Mouse (Mus musculus) CH12.LX (cell line): ENCODE data around the gene Dgkz. TPM values are rescaled to one million over a fixed set of nuclear protein-coding genes. Genes with fewer than 3 reads are reported as not detected.

Source experiments
- DNase-seq: peaks from one replicate; pipeline ENCODE4 v3.0.0-alpha.2; 2013; ENCODE audit errors: extremely low read depth
- H3K27ac ChIP-seq: 2 replicates; pipeline ENCODE4 v1.5.1; 2012; ENCODE audit warnings: low read depth, mild to moderate bottlenecking, control low read depth, moderate library complexity; ENCODE audit not compliant: insufficient read depth
- H3K27me3 ChIP-seq: replicated peaks from 2 replicates; pipeline ENCODE3; 2012; ENCODE audit warnings: inconsistent platforms
- H3K36me3 ChIP-seq, 2 experiments: replicated peaks in 1 of 2; 2 replicates each; pipeline versions ENCODE3 to v1.6.1; 2012; ENCODE audit warnings: inconsistent platforms in 1 of 2, low read length in 1 of 2, mild to moderate bottlenecking in 1 of 2, mixed read lengths in 1 of 2, moderate library complexity in 1 of 2; ENCODE audit not compliant: control insufficient read depth in 1 of 2, insufficient read depth in 1 of 2
- H3K4me1 ChIP-seq, 2 experiments: 2 replicates each; pipeline ENCODE4 v1.6.1; 2012; ENCODE audit warnings: inconsistent platforms in 1 of 2, moderate library complexity in 1 of 2; ENCODE audit not compliant: insufficient read depth in 2 of 2, control insufficient read depth in 1 of 2
- H3K4me2 ChIP-seq: 2 replicates; pipeline ENCODE4 v1.6.1; 2012; ENCODE audit warnings: low read depth, mild to moderate bottlenecking, control low read depth; ENCODE audit not compliant: poor library complexity, insufficient read depth, severe bottlenecking
- H3K4me3 ChIP-seq, 3 experiments: fragments of 150-350 bp in 1 of 3; sonication (generic) in 1 of 3; replicated peaks in 1 of 3; 2 replicates each; pipeline versions ENCODE3 to v1.5.1; 2011 to 2012; ENCODE audit warnings: low read depth in 2 of 3, low read length in 2 of 3, mild to moderate bottlenecking in 2 of 3, moderate library complexity in 2 of 3, control low read depth in 1 of 3, improper control_type of control experiment in 1 of 3, inconsistent platforms in 1 of 3, mixed read lengths in 1 of 3; ENCODE audit not compliant: poor library complexity in 1 of 3
- H3K79me2 ChIP-seq: replicated peaks from 2 replicates; pipeline ENCODE4 v1.6.1; 2012; ENCODE audit warnings: mild to moderate bottlenecking, moderate library complexity; ENCODE audit not compliant: control insufficient read depth, poor library complexity, insufficient read depth, severe bottlenecking; ENCODE audit errors: extremely low read depth
- H3K9ac ChIP-seq: 2 replicates; pipeline ENCODE4 v1.6.1; 2012; ENCODE audit warnings: low read depth, mild to moderate bottlenecking, control low read depth, moderate library complexity; ENCODE audit not compliant: insufficient read depth
- H3K9me3 ChIP-seq: replicated peaks from 2 replicates; pipeline ENCODE3; 2012; ENCODE audit warnings: low read length, inconsistent platforms, mixed read lengths
- CHD2 ChIP-seq: IDR thresholded peaks from 2 replicates; pipeline ENCODE4 v1.6.1; 2011; ENCODE audit warnings: low read length, improper control_type of control experiment
- E2F4 ChIP-seq: IDR thresholded peaks from 2 replicates; pipeline ENCODE4 v1.6.1; 2011; ENCODE audit warnings: low read depth, low read length, improper control_type of control experiment; ENCODE audit not compliant: insufficient replicate concordance
- ETS1 ChIP-seq: conservative IDR thresholded peaks from 2 replicates; pipeline ENCODE4 v1.6.1; 2012; ENCODE audit warnings: low read depth, mild to moderate bottlenecking, inconsistent platforms, low read length, improper control_type of control experiment, moderate library complexity
- GABPA ChIP-seq: IDR thresholded peaks from 2 replicates; pipeline ENCODE4 v1.6.1; 2012; ENCODE audit warnings: low read depth, low read length, improper control_type of control experiment, inconsistent platforms; ENCODE audit not compliant: insufficient replicate concordance
- JUND ChIP-seq: conservative IDR thresholded peaks from 2 replicates; pipeline ENCODE4 v1.6.1; 2011; ENCODE audit warnings: low read depth, low read length, improper control_type of control experiment
- MEF2A ChIP-seq: IDR thresholded peaks from 2 replicates; pipeline ENCODE4 v1.6.1; 2014; ENCODE audit warnings: low read depth, mild to moderate bottlenecking, inconsistent platforms, low read length, improper control_type of control experiment, borderline replicate concordance
- POLR2A ChIP-seq: IDR thresholded peaks from 2 replicates; pipeline ENCODE4 v1.6.1; 2011; ENCODE audit warnings: low read depth, mild to moderate bottlenecking, improper control_type of control experiment, low read length
- RAD21 ChIP-seq: IDR thresholded peaks from 2 replicates; pipeline ENCODE4 v1.6.1; 2011; ENCODE audit warnings: low read depth, mild to moderate bottlenecking, low read length, improper control_type of control experiment, moderate library complexity
- RCOR1 ChIP-seq: conservative IDR thresholded peaks from 2 replicates; pipeline ENCODE4 v1.6.1; 2012; ENCODE audit warnings: low read depth, mild to moderate bottlenecking, inconsistent platforms, low read length, improper control_type of control experiment
- SIN3A ChIP-seq: IDR thresholded peaks from 2 replicates; pipeline ENCODE4 v1.6.1; 2012; ENCODE audit warnings: low read length, improper control_type of control experiment, inconsistent platforms
- UBTF ChIP-seq: IDR thresholded peaks from 2 replicates; pipeline ENCODE4 v1.6.1; 2012; ENCODE audit warnings: low read depth, mild to moderate bottlenecking, inconsistent platforms, low read length, improper control_type of control experiment, moderate library complexity
- USF1 ChIP-seq: IDR thresholded peaks from 2 replicates; pipeline ENCODE4 v1.6.1; 2014; ENCODE audit warnings: low read depth, mild to moderate bottlenecking, inconsistent platforms, low read length, improper control_type of control experiment
- ZC3H11A ChIP-seq: IDR thresholded peaks from 2 replicates; pipeline ENCODE4 v1.6.1; 2012; ENCODE audit warnings: low read depth, mild to moderate bottlenecking, inconsistent platforms, low read length, improper control_type of control experiment
- ZMIZ1 ChIP-seq: IDR thresholded peaks from 2 replicates; pipeline ENCODE4 v1.6.1; 2012; ENCODE audit warnings: low read depth, mild to moderate bottlenecking, inconsistent platforms, low read length, improper control_type of control experiment
- dilution Hi-C: fragments of 300-500 bp; cut with MboI; formaldehyde crosslinking; loops from 2 replicates; pipeline ENCODE4 v1.14.3; 2020; ENCODE audit warnings: low sequenced_read_pairs; ENCODE audit not compliant: extremely low pct_unique_long_range_greater_than_20kb, extremely low pct_ligation_motif_present
- in situ Hi-C: fragments of 300-500 bp; cut with MboI; formaldehyde crosslinking; loops from 3 replicates; pipeline ENCODE4 v1.14.3; 2019; ENCODE audit warnings: low sequenced_read_pairs, low pct_ligation_motif_present, low pct_unique_long_range_greater_than_20kb, mixed read lengths
- polyA plus RNA-seq: library from polyadenylated mRNA; unstranded; fragments of >175 nt; gene quantifications from 2 replicates; pipeline ENCODE4 v1.2.1, GENCODE M21; 2012; ENCODE audit warnings: low read depth; ENCODE audit not compliant: insufficient read length
- total RNA-seq, 2 experiments: library from RNA; depleted of rRNA; stranded (reverse); fragments of 300-350 nt in 1 of 2; fragments of >200 nt in 1 of 2; gene quantifications; 2 replicates each; pipeline ENCODE4 v1.2.3; 2012 to 2014

Gene Dgkz
- total and polyA plus RNA-seq, 3 experiments: 38.6 to 60.2 (median 50.4) TPM

DNA sequence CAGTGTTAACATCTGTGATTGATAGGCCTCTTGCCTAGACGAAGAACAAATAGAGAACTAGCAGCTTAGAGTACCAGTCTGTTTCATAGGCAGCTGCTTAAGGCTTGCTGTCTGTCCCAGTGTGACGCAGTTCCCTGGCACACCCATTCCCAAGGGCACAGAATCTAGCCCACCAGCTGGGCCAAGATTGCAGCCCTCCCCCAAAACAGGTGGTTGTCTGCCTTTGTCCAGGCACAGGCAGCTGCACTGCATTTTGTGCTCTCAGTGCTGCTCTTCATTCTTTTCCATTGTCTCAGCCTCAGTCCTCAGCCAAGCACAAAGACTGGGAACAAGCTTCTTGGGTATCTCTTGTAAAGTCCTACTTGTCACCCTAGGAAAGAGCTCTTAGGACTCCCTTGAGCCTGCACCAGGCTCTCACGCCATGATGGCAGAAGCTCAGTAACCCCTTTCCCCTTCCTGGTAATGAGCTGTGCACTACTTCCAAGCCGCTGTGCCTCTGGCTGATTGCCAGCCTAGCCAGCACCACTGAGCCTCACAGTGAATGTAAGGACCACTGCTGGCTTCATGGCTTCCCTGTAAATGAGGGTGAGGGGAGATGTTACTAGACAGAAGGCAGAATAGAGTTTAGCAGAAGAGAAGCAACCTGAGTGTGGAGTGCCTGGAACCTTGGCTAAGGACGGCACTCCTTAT, 70.9 kb downstream of the Dgkz start:
- Histone ChIP-seq H3K27ac (no peak overlapping the region), H3K9ac (no peak overlapping the region), H3K27me3 (no peaks in the 10 kb centered on the region), H3K4me2 (no peak overlapping the region), H3K4me3 (no peak overlapping the region), H3K9me3 (no peaks in the 10 kb centered on the region), H3K4me1 (no peaks in the 10 kb centered on the region), H3K79me2 (no peaks in the 10 kb centered on the region), H3K36me3 (peaks cover 30 to 78% of the 10 kb centered on the region in 2 experiments)
- TF ChIP-seq ZC3H11A: no peak
- no peak for DNase-seq
- dilution Hi-C loops (no loop called here), in situ Hi-C loops (no loop called here)

GRCm38 (mm10) chr2:91903171-91903925, 72.3 kb downstream of the Dgkz start:
- in situ Hi-C loops: no loop called here
- H3K79me2 ChIP-seq: no peaks in the 10 kb centered on the region
- H3K27me3 ChIP-seq: no peaks in the 10 kb centered on the region
- dilution Hi-C loops: no loop called here
- H3K36me3 ChIP-seq: peaks cover 26 to 74% of the 10 kb centered on the region in 2 experiments
- no peak overlapping the region for H3K4me3 ChIP-seq
- TF ChIP-seq JUND (no peak), USF1 (no peak), POLR2A (no peak), RCOR1 (no peak), MEF2A (no peak), ZMIZ1 (no peak), ZC3H11A (no peak), ETS1 (no peak), CHD2 (no peak), UBTF (no peak), GABPA (no peak), RAD21 (no peak), SIN3A (no peak), E2F4 (no peak)
- no peak for DNase-seq
- H3K9me3 ChIP-seq: no peaks in the 10 kb centered on the region
- no peak overlapping the region for H3K4me2 ChIP-seq
- H3K27ac ChIP-seq: no peak overlapping the region
- no peaks in the 10 kb centered on the region for H3K4me1 ChIP-seq
- no peak overlapping the region for H3K9ac ChIP-seq
